Mouse (Mus musculus) heart, postnatal 25 days (tissue): ENCODE results near the gene Nt5e. TPM values are rescaled to one million over a fixed set of nuclear protein-coding genes. Genes with fewer than 3 reads are reported as not detected.

Experiments
- DNase-seq: peaks from one replicate; pipeline ENCODE4 v3.0.0; 2022; ENCODE audit warnings: low spot score
- intact Hi-C: fragments of 180-260 bp; cut with DNase I; formaldehyde crosslinking; loops from one replicate; pipeline ENCODE4 v1.15.1; 2025
- total RNA-seq, 2 experiments: library from RNA; stranded (reverse); gene quantifications; 2 replicates each; pipeline ENCODE4 v1.2.3; 2021

The Nt5e gene
- total RNA-seq, 2 experiments from 2014 or later = 13.3 to 13.9 TPM

- no peak for DNase-seq
- intact Hi-C loops = no loop called here
Measured at GRCm38 (mm10) chr9:88342241-88342640, 15.2 kb downstream of the Nt5e start.

- DNase-seq = no peak
- intact Hi-C loops = no loop called here
Measured at GRCm38 (mm10) chr9:88342701-88343100, 15.7 kb downstream of the Nt5e start.

- no peak for DNase-seq
- intact Hi-C loops = no loop called here
Measured at GRCm38 (mm10) chr9:88344424-88344823, 17.4 kb downstream of the Nt5e start.

GRCm38 (mm10) chr9:88346857-88347256 lies 19.9 kb downstream of the Nt5e start:
- intact Hi-C loops = no loop called here
- DNase-seq = no peak

GRCm38 (mm10) chr9:88348623-88349022 lies 21.6 kb downstream of the Nt5e start:
- no peak for DNase-seq
- intact Hi-C loops = no loop called here

- no peak for DNase-seq
- intact Hi-C loops = no loop called here
Measured at GRCm38 (mm10) chr9:88350317-88350716, 23.3 kb downstream of the Nt5e start.

- DNase-seq = no peak
- intact Hi-C loops = no loop called here
Measured at GRCm38 (mm10) chr9:88351163-88351562, 24.2 kb downstream of the Nt5e start.

- intact Hi-C loops = no loop called here
- DNase-seq = no peak
Measured at GRCm38 (mm10) chr9:88352741-88353140, 25.7 kb downstream of the Nt5e start.

GRCm38 (mm10) chr9:88353459-88353858 lies 26.5 kb downstream of the Nt5e start:
- intact Hi-C loops = no loop called here
- DNase-seq = no peak

GRCm38 (mm10) chr9:88357173-88357572 lies 30.2 kb downstream of the Nt5e start:
- DNase-seq = no peak
- intact Hi-C loops = no loop called here

GRCm38 (mm10) chr9:88359140-88359539 lies 32.1 kb downstream of the Nt5e start:
- no peak for DNase-seq
- intact Hi-C loops = no loop called here

- intact Hi-C loops = loop anchor here (5.0 kb wide), 2 partner anchors 34 to 84 kb away; partner anchors contain the start of gene Nt5e
- DNase-seq = peak; percentile 47
Measured at GRCm38 (mm10) chr9:88361211-88361909, 34.4 kb downstream of the Nt5e start.

- no peak for DNase-seq
- intact Hi-C loops = loop anchor here (2.0 to 5.0 kb wide), 3 partner anchors 35 to 121 kb away; partner anchors contain the start of gene Nt5e
Measured at GRCm38 (mm10) chr9:88362055-88362850, 35.3 kb downstream of the Nt5e start.

GRCm38 (mm10) chr9:88363102-88363501 lies 36.1 kb downstream of the Nt5e start:
- DNase-seq = no peak
- intact Hi-C loops = loop anchor here (2.0 to 5.0 kb wide), 3 partner anchors 36 to 122 kb away; partner anchors contain the start of gene Nt5e

- intact Hi-C loops = no loop called here
Measured at GRCm38 (mm10) chr9:88366308-88366707, 39.3 kb downstream of the Nt5e start.

GRCm38 (mm10) chr9:88366819-88367218 lies 39.8 kb downstream of the Nt5e start:
- intact Hi-C loops = no loop called here

More at GRCm38 (mm10) chr9:88366308-88366707, 39.3 kb downstream of the Nt5e start:
- no peak for DNase-seq

GRCm38 (mm10) chr9:88367322-88367721 lies 40.3 kb downstream of the Nt5e start:
- intact Hi-C loops = no loop called here
- DNase-seq = no peak

More at GRCm38 (mm10) chr9:88366819-88367218, 39.8 kb downstream of the Nt5e start:
- no peak for DNase-seq

- DNase-seq = no peak
- intact Hi-C loops = no loop called here
Measured at GRCm38 (mm10) chr9:88367751-88368150, 40.8 kb downstream of the Nt5e start.

GRCm38 (mm10) chr9:88368476-88368875 lies 41.5 kb downstream of the Nt5e start:
- DNase-seq = no peak
- intact Hi-C loops = no loop called here

GRCm38 (mm10) chr9:88369666-88370065 lies 42.7 kb downstream of the Nt5e start:
- intact Hi-C loops = no loop called here
- DNase-seq = no peak

GRCm38 (mm10) chr9:88371201-88371600 lies 44.2 kb downstream of the Nt5e start:
- DNase-seq = no peak
- intact Hi-C loops = no loop called here
